Comparison of ENCODE assay signal across 16 mouse cellular contexts in genomic region chr13:37781557-37781956, GRCm38 (mm10).
"Had no signal": no experiment of that assay in that cellular context is flagged by ENCODE, and none has a peak within 500 bp of the region (broad histone marks: within the 10 kb centered on the region; RNA-seq: fewer than 3 reads in every experiment).

No protein-coding gene starts in this region.

- H3K4me3 ChIP-seq: neural tube, embryonic 13.5 days; neural tube, embryonic 15.5 days; stomach, embryonic 15.5 days had no signal

- DNase-seq: retina, postnatal 1 day; right cerebral cortex, adult 18-20 months; right cerebral cortex, postnatal 14 days; right cerebral cortex, postnatal 25 days; right cerebral cortex, postnatal 4 days; spleen, adult 18-20 months; thymus, adult 18-20 months; thymus, adult 2 months; thymus, postnatal 14 days; thymus, postnatal 25 days; thymus, postnatal 36 days; thymus, postnatal 4 days had no signal

- H3K27ac ChIP-seq: neural tube, embryonic 13.5 days; neural tube, embryonic 15.5 days; stomach, embryonic 15.5 days; stomach, postnatal 0 days had no signal

- H3K4me2 ChIP-seq: neural tube, embryonic 13.5 days; neural tube, embryonic 15.5 days; stomach, embryonic 15.5 days had no signal

- H3K9me3 ChIP-seq: neural tube, embryonic 13.5 days; neural tube, embryonic 15.5 days; stomach, embryonic 15.5 days had no signal

- H3K36me3 ChIP-seq: neural tube, embryonic 13.5 days; neural tube, embryonic 15.5 days; stomach, embryonic 15.5 days had no signal

- H3K27me3 ChIP-seq: stomach, embryonic 15.5 days had no signal

- H3K9ac ChIP-seq: neural tube, embryonic 13.5 days; neural tube, embryonic 15.5 days; stomach, embryonic 15.5 days had no signal
